Mouse (Mus musculus): ENCODE measurements at regions not wholly inside any gene's neighbourhood (a gene's known extent, or its start where the extent isn't known, plus 50 kb on each side); places are given as distances from the start of the nearest gene placed in this dataset.

GRCm38 (mm10) chr1:92776353-92776752 is 55.1 kb upstream of the Gpc1 start:
- DNase-seq (ENCODE audit: low read depth, low spot score) = no peak
- no peak for TF ChIP-seq ZNF384 (IDR thresholded peaks at IDR 0.05; ENCODE audit: low read depth, low read length)
- TF ChIP-seq ZC3H11A (IDR thresholded peaks at IDR 0.05; ENCODE audit: borderline replicate concordance, low read depth, low read length) = no peak
- in situ Hi-C loops (cut with MboI; ENCODE audit: low sequenced_read_pairs in 2 of 2, unreplicated experiment in 2 of 2) = no loop called here
- Histone ChIP-seq H3K9ac (ENCODE audit: insufficient read depth, low read depth, low read length, poor library complexity, severe bottlenecking) (no peak overlapping the region), H3K27ac (ENCODE audit: insufficient read depth, low read depth, low read length, poor library complexity, severe bottlenecking) (no peak overlapping the region), H3K4me1 (ENCODE audit: control insufficient read depth in 2 of 2, insufficient read depth in 2 of 2, low read length in 2 of 2, poor library complexity in 1 of 2) (peaks cover 0 to 2% of the 10 kb centered on the region in 2 experiments; a peak in 1 of 4 replicates), H3K9me3 (ENCODE audit: control insufficient read depth, insufficient read depth, low read depth, low read length) (no peaks in the 10 kb centered on the region), H3K4me3 (ENCODE audit: insufficient read depth in 1 of 2, low read depth in 1 of 2, low read length in 2 of 2, poor library complexity in 1 of 2, severe bottlenecking in 1 of 2) (no peak overlapping the region), H3K36me3 (ENCODE audit: control insufficient read depth, insufficient read depth, low read length, poor library complexity, severe bottlenecking) (no peaks in the 10 kb centered on the region)

GRCm38 (mm10) chr1:92775908-92776307 is 55.5 kb upstream of the Gpc1 start:
- H3K4me1 ChIP-seq (ENCODE audit: control insufficient read depth in 2 of 2, insufficient read depth in 2 of 2, low read length in 2 of 2, poor library complexity in 1 of 2) = peaks cover 0 to 2% of the 10 kb centered on the region in 2 experiments; a peak in 1 of 4 replicates

GRCm38 (mm10) chr1:92774743-92775692 is 56.4 kb upstream of the Gpc1 start:
- H3K36me3 ChIP-seq (ENCODE audit: control insufficient read depth, insufficient read depth, low read length, poor library complexity, severe bottlenecking) = no peaks in the 10 kb centered on the region
- in situ Hi-C loops (cut with MboI; ENCODE audit: low sequenced_read_pairs in 2 of 2, unreplicated experiment in 2 of 2) = no loop called here
- H3K4me3 ChIP-seq (ENCODE audit: insufficient read depth in 1 of 2, low read depth in 1 of 2, low read length in 2 of 2, poor library complexity in 1 of 2, severe bottlenecking in 1 of 2) = no peak overlapping the region
- peaks cover 0 to 2% of the 10 kb centered on the region in 2 experiments; a peak in 1 of 4 replicates for H3K4me1 ChIP-seq (ENCODE audit: control insufficient read depth in 2 of 2, insufficient read depth in 2 of 2, low read length in 2 of 2, poor library complexity in 1 of 2)
- no peak for DNase-seq (ENCODE audit: low read depth, low spot score)
- TF ChIP-seq HCFC1 (IDR thresholded peaks at IDR 0.05; ENCODE audit: borderline replicate concordance, insufficient read depth, low read length) (no peak), CHD2 (IDR thresholded peaks at IDR 0.05; ENCODE audit: low read depth, low read length) (no peak), MAFK (IDR thresholded peaks at IDR 0.05; ENCODE audit: insufficient read depth, low read depth, low read length) (no peak), ZC3H11A (IDR thresholded peaks at IDR 0.05; ENCODE audit: borderline replicate concordance, low read depth, low read length) (no peak), ZNF384 (IDR thresholded peaks at IDR 0.05; ENCODE audit: low read depth, low read length) (no peak)
- H3K27ac ChIP-seq (ENCODE audit: insufficient read depth, low read depth, low read length, poor library complexity, severe bottlenecking) = no peak overlapping the region
- no peak overlapping the region for H3K9ac ChIP-seq (ENCODE audit: insufficient read depth, low read depth, low read length, poor library complexity, severe bottlenecking)
- H3K9me3 ChIP-seq (ENCODE audit: control insufficient read depth, insufficient read depth, low read depth, low read length) = no peaks in the 10 kb centered on the region

More at GRCm38 (mm10) chr1:92775908-92776307, 55.5 kb upstream of the Gpc1 start:
- TF ChIP-seq HCFC1 (IDR thresholded peaks at IDR 0.05; ENCODE audit: borderline replicate concordance, insufficient read depth, low read length) = no peak
- Histone ChIP-seq H3K9ac (ENCODE audit: insufficient read depth, low read depth, low read length, poor library complexity, severe bottlenecking) (no peak overlapping the region), H3K27ac (ENCODE audit: insufficient read depth, low read depth, low read length, poor library complexity, severe bottlenecking) (no peak overlapping the region), H3K9me3 (ENCODE audit: control insufficient read depth, insufficient read depth, low read depth, low read length) (no peaks in the 10 kb centered on the region), H3K4me3 (ENCODE audit: insufficient read depth in 1 of 2, low read depth in 1 of 2, low read length in 2 of 2, poor library complexity in 1 of 2, severe bottlenecking in 1 of 2) (no peak overlapping the region), H3K36me3 (ENCODE audit: control insufficient read depth, insufficient read depth, low read length, poor library complexity, severe bottlenecking) (no peaks in the 10 kb centered on the region)
- no peak for DNase-seq (ENCODE audit: low read depth, low spot score)
- in situ Hi-C loops (cut with MboI; ENCODE audit: low sequenced_read_pairs in 2 of 2, unreplicated experiment in 2 of 2) = no loop called here

GRCm38 (mm10) chr1:92774006-92774405 is 57.4 kb upstream of the Gpc1 start:
- in situ Hi-C loops (cut with MboI; ENCODE audit: low sequenced_read_pairs in 2 of 2, unreplicated experiment in 2 of 2) = no loop called here
- Histone ChIP-seq H3K36me3 (ENCODE audit: control insufficient read depth, insufficient read depth, low read length, poor library complexity, severe bottlenecking) (no peaks in the 10 kb centered on the region), H3K9ac (ENCODE audit: insufficient read depth, low read depth, low read length, poor library complexity, severe bottlenecking) (no peak overlapping the region)

More at GRCm38 (mm10) chr1:92774006-92774405, 57.4 kb upstream of the Gpc1 start:
- Histone ChIP-seq H3K27ac (ENCODE audit: insufficient read depth, low read depth, low read length, poor library complexity, severe bottlenecking) (no peak overlapping the region), H3K9me3 (ENCODE audit: control insufficient read depth, insufficient read depth, low read depth, low read length) (no peaks in the 10 kb centered on the region), H3K4me3 (ENCODE audit: insufficient read depth in 1 of 2, low read depth in 1 of 2, low read length in 2 of 2, poor library complexity in 1 of 2, severe bottlenecking in 1 of 2) (no peak overlapping the region), H3K4me1 (ENCODE audit: control insufficient read depth in 2 of 2, insufficient read depth in 2 of 2, low read length in 2 of 2, poor library complexity in 1 of 2) (peaks cover 0 to 2% of the 10 kb centered on the region in 2 experiments; a peak in 1 of 4 replicates)
- no peak for TF ChIP-seq ZC3H11A (IDR thresholded peaks at IDR 0.05; ENCODE audit: borderline replicate concordance, low read depth, low read length)
- no peak for TF ChIP-seq ZNF384 (IDR thresholded peaks at IDR 0.05; ENCODE audit: low read depth, low read length)
- TF ChIP-seq CHD2 (IDR thresholded peaks at IDR 0.05; ENCODE audit: low read depth, low read length) = no peak
- TF ChIP-seq HCFC1 (IDR thresholded peaks at IDR 0.05; ENCODE audit: borderline replicate concordance, insufficient read depth, low read length) = no peak
- no peak for TF ChIP-seq MAFK (IDR thresholded peaks at IDR 0.05; ENCODE audit: insufficient read depth, low read depth, low read length)
- no peak for DNase-seq (ENCODE audit: low read depth, low spot score)

Data from ES-E14 (cell line).